Mouse (Mus musculus) heart, embryonic 12.5 days (tissue): ENCODE data around the gene Guf1. TPM values are rescaled to one million over a fixed set of nuclear protein-coding genes. Genes with fewer than 3 reads are reported as not detected.

Experiments used
- ATAC-seq: fragments of 200-750 bp; cut with Nextera tagmentation; 2 replicates; pipeline ENCODE4 v1.8.0; 2017; ENCODE audit warnings: moderate TSS enrichment, moderate library complexity; ENCODE audit not compliant: insufficient number of reproducible peaks, low FRiP score
- H3K27ac ChIP-seq: fragments of 300-500 bp; sonication (generic); 2 replicates; pipeline ENCODE4 v1.5.1; 2016; ENCODE audit warnings: mild to moderate bottlenecking, moderate library complexity; ENCODE audit not compliant: poor library complexity, severe bottlenecking
- H3K27me3 ChIP-seq: fragments of 300-500 bp; sonication (generic); replicated peaks from 2 replicates; pipeline ENCODE4 v1.6.1; 2016; ENCODE audit warnings: mild to moderate bottlenecking, moderate library complexity
- H3K36me3 ChIP-seq: fragments of 300-500 bp; sonication (generic); 2 replicates; pipeline ENCODE4 v1.6.1; 2016; ENCODE audit warnings: mild to moderate bottlenecking, moderate library complexity
- H3K4me1 ChIP-seq: fragments of 300-500 bp; sonication (generic); replicated peaks from 2 replicates; pipeline ENCODE4 v1.6.1; 2016; ENCODE audit warnings: mild to moderate bottlenecking
- H3K4me2 ChIP-seq: fragments of 300-500 bp; sonication (generic); 2 replicates; pipeline ENCODE4 v1.6.1; 2016; ENCODE audit warnings: mild to moderate bottlenecking, moderate library complexity
- H3K4me3 ChIP-seq: fragments of 300-500 bp; sonication (generic); 2 replicates; pipeline ENCODE4 v1.5.1; 2016; ENCODE audit warnings: mild to moderate bottlenecking
- H3K9ac ChIP-seq: fragments of 300-500 bp; sonication (generic); 2 replicates; pipeline ENCODE4 v1.6.1; 2016; ENCODE audit warnings: mild to moderate bottlenecking, moderate library complexity
- H3K9me3 ChIP-seq: fragments of 300-500 bp; sonication (generic); replicated peaks from 2 replicates; pipeline ENCODE4 v1.6.1; 2016; ENCODE audit warnings: mild to moderate bottlenecking, moderate library complexity
- WGBS: fragments of 180-500 bp; shearing (Covaris S2); methylation state at CpG from one replicate; pipeline ENCODE4 v1.1.7; 2016; 5-methylcytosine and 5-hydroxymethylcytosine counted together
- polyA plus RNA-seq: library from polyadenylated mRNA; unstranded; fragments of >200 nt; fragmentation: Nextera tagmentation; extraction: Ambion mirVana; gene quantifications from 2 replicates; pipeline ENCODE4 v1.2.1, GENCODE M21; 2016

The Guf1 gene
- polyA plus RNA-seq, 1 experiment from 2014 or later, result 34.8 TPM

DNA sequence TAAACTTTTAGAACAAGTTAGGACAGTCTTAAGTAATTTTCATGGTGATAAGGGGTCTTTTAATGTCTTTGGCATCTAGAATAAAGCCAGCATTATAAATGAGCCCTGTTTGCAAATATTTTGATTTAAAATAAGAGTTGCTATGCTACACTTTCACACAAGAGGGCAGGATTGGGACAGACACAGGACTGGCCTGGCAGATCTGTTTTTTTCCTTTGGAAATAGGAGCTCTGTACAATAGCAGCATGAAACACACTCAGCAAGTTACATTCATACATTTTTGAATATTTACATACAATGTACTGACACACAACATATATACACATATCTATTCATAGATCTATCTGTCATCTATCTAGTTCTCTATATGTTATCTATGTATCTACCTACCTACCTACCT, 44.3 kb downstream of the Guf1 start:
- H3K4me2 ChIP-seq, result no peak overlapping the region
- H3K4me3 ChIP-seq, result no peak overlapping the region
- H3K9ac ChIP-seq, result no peak overlapping the region
- no peaks in the 10 kb centered on the region for H3K4me1 ChIP-seq
- ATAC-seq, result no peak
- H3K27ac ChIP-seq, result no peak overlapping the region
- H3K36me3 ChIP-seq, result no peaks in the 10 kb centered on the region
- H3K27me3 ChIP-seq, result no peaks in the 10 kb centered on the region
- no peaks in the 10 kb centered on the region for H3K9me3 ChIP-seq

DNA sequence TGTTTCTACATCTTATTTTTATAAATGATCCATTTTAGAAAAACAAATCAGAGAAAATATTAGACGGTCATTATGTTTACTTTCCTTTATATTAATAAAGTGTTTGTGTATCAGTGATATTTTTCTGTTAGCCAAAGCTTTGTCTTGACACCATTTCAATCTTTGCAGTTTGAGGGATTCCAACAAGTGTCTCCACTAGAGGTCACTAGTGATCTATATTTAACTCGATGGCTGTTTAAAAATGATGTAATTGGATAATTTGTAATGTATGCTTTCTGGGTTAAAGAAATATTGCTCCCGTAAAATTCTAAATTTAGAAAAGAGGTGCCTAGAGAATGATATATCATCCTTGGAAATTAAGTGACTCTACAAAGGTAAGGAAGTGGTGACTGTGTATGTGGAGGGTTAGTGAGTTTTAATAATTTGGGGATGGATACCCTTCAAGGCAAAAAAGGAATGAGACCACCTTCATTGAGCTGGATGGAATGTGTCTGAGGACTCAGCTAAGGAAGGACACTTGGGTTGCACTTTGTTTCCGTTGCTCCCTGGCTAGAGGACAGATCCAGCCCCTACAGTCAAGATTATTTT, 56.6 kb downstream of the Guf1 start:
- Histone ChIP-seq H3K4me3 (no peak overlapping the region), H3K4me2 (no peak overlapping the region), H3K27me3 (no peaks in the 10 kb centered on the region), H3K9ac (no peak overlapping the region), H3K9me3 (no peaks in the 10 kb centered on the region), H3K4me1 (no peaks in the 10 kb centered on the region), H3K36me3 (no peaks in the 10 kb centered on the region), H3K27ac (no peak overlapping the region)
- no peak for ATAC-seq
- 24% methylated on average over 4 of the region's 4 CpGs for WGBS

DNA sequence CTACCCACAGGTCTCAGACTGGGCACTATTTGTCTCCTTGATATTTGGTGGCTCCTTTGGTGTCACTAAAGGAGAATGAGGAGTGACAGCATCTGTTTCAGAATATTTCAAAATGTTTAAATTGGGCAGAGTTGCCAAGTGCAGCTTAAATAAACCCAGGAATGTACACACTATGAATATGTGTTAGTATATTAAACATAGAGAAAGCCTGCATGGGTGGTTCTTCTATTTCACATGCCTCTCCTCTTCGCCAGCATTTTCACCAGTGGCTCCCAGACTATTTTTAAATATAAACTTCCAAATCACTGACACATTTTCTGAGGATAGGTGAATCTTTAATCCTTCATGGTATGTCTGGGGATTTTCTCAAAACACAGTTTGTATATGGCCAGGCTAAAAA, 64.2 kb downstream of the Guf1 start:
- Histone ChIP-seq H3K27me3 (no peaks in the 10 kb centered on the region), H3K4me1 (no peaks in the 10 kb centered on the region), H3K4me2 (no peak overlapping the region), H3K9me3 (no peaks in the 10 kb centered on the region), H3K36me3 (no peaks in the 10 kb centered on the region), H3K4me3 (no peak overlapping the region), H3K27ac (no peak overlapping the region), H3K9ac (no peak overlapping the region)
- WGBS, result 71% methylated on average over 1 of the region's 1 CpGs
- no peak for ATAC-seq

Other genes with a start within 250 kb of the Guf1 start
- gene Kctd8, start 215.2 kb upstream of the Guf1 start, polyA plus RNA-seq, result 1.9 and 2.0 TPM in 2 replicates
- gene Yipf7, start 14.3 kb upstream of the Guf1 start, polyA plus RNA-seq, result 6.1 and 6.9 TPM in 2 replicates
- 28.0 and 29.8 TPM in 2 replicates for gene Gnpda2, start 35.4 kb downstream of the Guf1 start, polyA plus RNA-seq